Mouse (Mus musculus) ES-E14 (cell line): ENCODE data around the gene Gm45208. TPM values are rescaled to one million over a fixed set of nuclear protein-coding genes. Genes with fewer than 3 reads are reported as not detected.

Experiments used
- DNase-seq: peaks from one replicate; pipeline ENCODE4 v3.0.0-alpha.2; 2013; ENCODE audit warnings: low read depth, low spot score
- H3K27ac ChIP-seq: 2 replicates; pipeline ENCODE4 v1.5.1; 2012; ENCODE audit warnings: low read depth, mild to moderate bottlenecking, low read length, moderate library complexity, mixed read lengths; ENCODE audit not compliant: poor library complexity, insufficient read depth, severe bottlenecking
- H3K36me3 ChIP-seq: 2 replicates; pipeline ENCODE4 v1.6.1; 2012; ENCODE audit warnings: mild to moderate bottlenecking, low read length, moderate library complexity, mixed read lengths; ENCODE audit not compliant: control insufficient read depth, poor library complexity, insufficient read depth, severe bottlenecking
- H3K4me1 ChIP-seq, 2 experiments: fragments of 150-350 bp in 1 of 2; sonication (generic) in 1 of 2; 2 replicates each; pipeline ENCODE4 v1.6.1; 2012; ENCODE audit warnings: low read length in 2 of 2, mild to moderate bottlenecking in 1 of 2, mixed read lengths in 1 of 2; ENCODE audit not compliant: control insufficient read depth in 2 of 2, insufficient read depth in 2 of 2, poor library complexity in 1 of 2
- H3K4me3 ChIP-seq, 2 experiments: fragments of 150-350 bp in 1 of 2; sonication (generic) in 1 of 2; 2 replicates each; pipeline ENCODE4 v1.5.1; 2012; ENCODE audit warnings: low read length in 2 of 2, low read depth in 1 of 2, mild to moderate bottlenecking in 1 of 2, mixed read lengths in 1 of 2; ENCODE audit not compliant: insufficient read depth in 1 of 2, poor library complexity in 1 of 2, severe bottlenecking in 1 of 2
- H3K9ac ChIP-seq: 2 replicates; pipeline ENCODE4 v1.6.1; 2012; ENCODE audit warnings: low read depth, mild to moderate bottlenecking, low read length, mixed read lengths; ENCODE audit not compliant: poor library complexity, insufficient read depth, severe bottlenecking
- H3K9me3 ChIP-seq: fragments of 150-350 bp; sonication (generic); 2 replicates; pipeline ENCODE4 v1.6.1; 2012; ENCODE audit warnings: low read depth, mild to moderate bottlenecking, low read length; ENCODE audit not compliant: control insufficient read depth, insufficient read depth
- CHD2 ChIP-seq: IDR thresholded peaks from 2 replicates; pipeline ENCODE4 v1.6.1; 2014; ENCODE audit warnings: mild to moderate bottlenecking, low read depth, low read length, inconsistent platforms
- HCFC1 ChIP-seq: IDR thresholded peaks from 2 replicates; pipeline ENCODE4 v1.6.1; 2012; ENCODE audit warnings: low read length, inconsistent platforms, borderline replicate concordance; ENCODE audit not compliant: insufficient read depth
- MAFK ChIP-seq: IDR thresholded peaks from 2 replicates; pipeline ENCODE4 v1.6.1; 2014; ENCODE audit warnings: mild to moderate bottlenecking, low read depth, low read length, inconsistent platforms; ENCODE audit not compliant: insufficient read depth
- ZC3H11A ChIP-seq: IDR thresholded peaks from 2 replicates; pipeline ENCODE4 v1.6.1; 2012; ENCODE audit warnings: low read depth, mild to moderate bottlenecking, inconsistent platforms, low read length, borderline replicate concordance
- ZNF384 ChIP-seq: IDR thresholded peaks from 2 replicates; pipeline ENCODE4 v1.6.1; 2012; ENCODE audit warnings: low read depth, low read length, inconsistent platforms
- in situ Hi-C, 2 experiments: fragments of 600-800 bp; cut with MboI; formaldehyde crosslinking; loops; one replicate each; pipeline ENCODE4 v1.15.1; 2025; ENCODE audit warnings: low sequenced_read_pairs in 2 of 2, inconsistent platforms in 1 of 2; ENCODE audit not compliant: unreplicated experiment in 2 of 2
- total RNA-seq: library from RNA; depleted of rRNA; stranded (reverse); fragments of 300-350 nt; gene quantifications from 2 replicates; pipeline ENCODE4 v1.2.3, GENCODE M21; 2012

The Gm45208 gene
- total RNA-seq, 1 experiment: not detected

GRCm38 (mm10) chrX:7680864-7681263 lies 41.2 kb upstream of the Gm45208 start, which contains the start of gene Magix:
TSS of gene Magix (minus strand) at chrX:7681251.
- H3K4me3 ChIP-seq: peak within 1 kb of the TSS; percentile 42 to 53
- H3K9me3 ChIP-seq: no peaks in the 10 kb centered on the region
- in situ Hi-C loops: loop anchor here in 1 of 2 experiments (25.0 kb wide), 1 partner anchor 219 kb away; no protein-coding TSS in a partner anchor
- H3K9ac ChIP-seq: peak within 1 kb of the TSS; percentile 63; the same call in 1 of the 2 replicates
- H3K36me3 ChIP-seq: no peaks in the 10 kb centered on the region
- DNase-seq: no peak
- no peak within 1 kb of the TSS for H3K27ac ChIP-seq
- no peak for TF ChIP-seq ZNF384
- TF ChIP-seq CHD2: no peak
- TF ChIP-seq MAFK: no peak
- TF ChIP-seq ZC3H11A: no peak
- no peak for TF ChIP-seq HCFC1
- H3K4me1 ChIP-seq: 0 out of 4 replicates have a peak, but pooled peaks cover 0 to 2% of the 10 kb centered on the region in 2 experiments

GRCm38 (mm10) chrX:7688321-7688720 lies 33.7 kb upstream of the Gm45208 start:
- H3K36me3 ChIP-seq: no peaks in the 10 kb centered on the region
- no peak overlapping the region for H3K4me3 ChIP-seq
- no peaks in the 10 kb centered on the region for H3K9me3 ChIP-seq
- DNase-seq: no peak
- H3K9ac ChIP-seq: no peak overlapping the region
- no peak overlapping the region for H3K27ac ChIP-seq
- no peaks in the 10 kb centered on the region for H3K4me1 ChIP-seq
- in situ Hi-C loops: loop anchor here in 1 of 2 experiments (25.0 kb wide), 1 partner anchor 226 kb away; no protein-coding TSS in a partner anchor
- TF ChIP-seq HCFC1 (no peak), MAFK (no peak), ZC3H11A (no peak), ZNF384 (no peak), CHD2 (no peak)

GRCm38 (mm10) chrX:7690486-7690885 lies 31.6 kb upstream of the Gm45208 start:
- no peak overlapping the region for H3K9ac ChIP-seq
- H3K27ac ChIP-seq: no peak overlapping the region
- no peaks in the 10 kb centered on the region for H3K9me3 ChIP-seq
- H3K4me1 ChIP-seq: no peaks in the 10 kb centered on the region
- no peak overlapping the region for H3K4me3 ChIP-seq
- H3K36me3 ChIP-seq: no peaks in the 10 kb centered on the region
- in situ Hi-C loops: loop anchor here in 1 of 2 experiments (25.0 kb wide), 1 partner anchor 228 kb away; no protein-coding TSS in a partner anchor
- DNase-seq: no peak
- TF ChIP-seq ZC3H11A: no peak
- TF ChIP-seq HCFC1: no peak
- TF ChIP-seq MAFK: no peak
- no peak for TF ChIP-seq CHD2
- no peak for TF ChIP-seq ZNF384

GRCm38 (mm10) chrX:7692862-7693261 lies 29.2 kb upstream of the Gm45208 start:
- TF ChIP-seq CHD2 (no peak), ZNF384 (no peak), ZC3H11A (no peak), MAFK (no peak), HCFC1 (no peak)
- no peaks in the 10 kb centered on the region for H3K4me1 ChIP-seq
- in situ Hi-C loops: loop anchor here in 1 of 2 experiments (25.0 kb wide), 1 partner anchor 231 kb away; no protein-coding TSS in a partner anchor
- no peaks in the 10 kb centered on the region for H3K9me3 ChIP-seq
- H3K4me3 ChIP-seq: no peak overlapping the region
- H3K36me3 ChIP-seq: no peaks in the 10 kb centered on the region
- no peak overlapping the region for H3K9ac ChIP-seq
- H3K27ac ChIP-seq: no peak overlapping the region
- no peak for DNase-seq

- no peak for DNase-seq
- H3K4me3 ChIP-seq: peak overlapping the region in 1 of 2 experiments; percentile 88; a peak in 1 of 4 replicates
- H3K36me3 ChIP-seq: peaks cover 6% of the 10 kb centered on the region
- H3K4me1 ChIP-seq: peaks cover 0 to 1% of the 10 kb centered on the region in 2 experiments; a peak in 1 of 4 replicates
- H3K9ac ChIP-seq: no peak overlapping the region
- in situ Hi-C loops: loop anchor here in 1 of 2 experiments (25.0 kb wide), 1 partner anchor 234 kb away; no protein-coding TSS in a partner anchor
- TF ChIP-seq HCFC1: no peak
- no peak for TF ChIP-seq CHD2
- TF ChIP-seq MAFK: no peak
- no peak for TF ChIP-seq ZC3H11A
- no peak for TF ChIP-seq ZNF384
- no peaks in the 10 kb centered on the region for H3K9me3 ChIP-seq
- no peak overlapping the region for H3K27ac ChIP-seq
Measured at GRCm38 (mm10) chrX:7696520-7696919, 25.5 kb upstream of the Gm45208 start.
